Mouse (Mus musculus): ENCODE data around the gene Pnma1.

GRCm38 (mm10) chr12:84099605-84100004 lies 48.7 kb downstream of the Pnma1 start:
- TF ChIP-seq CTCF (IDR thresholded peaks at IDR 0.05; ENCODE audit: low read depth) (no peak), EP300 (IDR thresholded peaks at IDR 0.05; ENCODE audit: low read depth) (no peak)
